Mouse (Mus musculus) monocyte, adult 2 months (primary cell): ENCODE measurements around the gene Pole3.
A peak's percentile ranks its signal among the peaks of the same experiment; 100 is the strongest.

Source experiments
- DNase-seq, 2 experiments: peaks; one replicate each; pipeline ENCODE4 v3.0.0; 2022; ENCODE audit warnings: low spot score in 2 of 2, low read depth in 1 of 2

Gene Pole3

DNA sequence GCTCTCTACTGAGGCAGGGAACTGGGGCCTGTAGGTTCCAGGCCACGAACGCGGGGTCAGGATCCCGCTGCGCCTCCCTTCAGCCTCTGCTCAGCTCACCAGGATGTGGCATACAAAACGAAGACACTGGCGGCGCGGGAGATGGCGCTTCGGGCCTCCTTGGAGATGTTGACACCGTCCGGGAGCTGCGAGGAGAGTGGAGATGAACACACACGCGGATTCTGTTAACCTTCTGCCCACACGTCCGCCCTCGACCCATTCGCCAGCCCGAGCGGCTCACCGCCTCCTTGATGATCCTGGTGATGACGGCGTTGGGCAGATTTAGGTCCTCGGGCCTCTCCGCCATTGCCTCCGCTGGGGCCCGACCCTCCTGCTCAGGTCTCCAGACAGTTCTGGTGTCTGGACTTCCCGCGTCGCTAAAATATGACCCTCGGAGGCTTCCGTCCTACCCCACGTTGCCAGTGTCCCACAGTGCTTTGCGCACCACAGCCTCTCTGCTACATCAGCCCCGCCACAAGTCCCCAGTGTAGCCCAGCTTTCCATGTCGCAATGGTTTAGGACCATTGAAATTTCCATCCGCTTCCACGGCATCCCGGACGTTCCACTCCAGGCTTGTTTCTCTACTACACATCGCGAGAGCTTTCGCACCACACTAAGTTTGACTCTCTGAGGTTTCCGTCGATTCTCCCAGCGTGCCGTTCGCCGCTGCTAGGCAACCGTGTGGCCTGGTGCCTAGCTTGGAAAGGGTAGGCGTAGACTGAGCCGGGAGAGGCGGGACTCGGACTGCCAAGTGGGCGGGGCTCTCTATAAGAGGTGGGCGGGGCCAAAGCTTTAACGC lies at the start of gene Pole3, which contains the start of gene 4933430I17Rik:
Gene Pole3 (minus strand): TSS at position 418 of the 838 bp plus-strand sequence.
Gene 4933430I17Rik (plus strand): TSS at position 719 of the 838 bp plus-strand sequence.
- DNase-seq: peak; percentile 93 to 94

DNA sequence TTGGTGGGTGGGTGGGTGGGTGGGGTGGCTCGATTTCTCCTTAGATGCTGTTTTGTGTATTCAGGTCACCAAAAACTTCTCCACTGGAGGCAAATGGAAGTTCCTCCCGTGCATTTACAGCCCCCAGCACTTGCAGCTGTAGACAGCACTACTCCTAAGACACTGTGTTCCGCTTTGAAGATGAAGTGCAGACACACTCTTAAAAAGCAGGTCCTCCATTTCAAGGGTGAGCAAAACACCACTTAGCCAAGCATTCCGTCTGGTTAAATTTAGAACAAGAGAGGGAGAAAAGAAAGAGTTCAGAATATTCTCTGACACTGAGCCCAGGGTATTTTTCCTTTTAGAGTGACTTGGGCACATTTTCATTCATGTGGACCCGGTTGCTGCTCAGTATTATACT lies 45.2 kb upstream of the Pole3 start:
- DNase-seq: no peak

DNA sequence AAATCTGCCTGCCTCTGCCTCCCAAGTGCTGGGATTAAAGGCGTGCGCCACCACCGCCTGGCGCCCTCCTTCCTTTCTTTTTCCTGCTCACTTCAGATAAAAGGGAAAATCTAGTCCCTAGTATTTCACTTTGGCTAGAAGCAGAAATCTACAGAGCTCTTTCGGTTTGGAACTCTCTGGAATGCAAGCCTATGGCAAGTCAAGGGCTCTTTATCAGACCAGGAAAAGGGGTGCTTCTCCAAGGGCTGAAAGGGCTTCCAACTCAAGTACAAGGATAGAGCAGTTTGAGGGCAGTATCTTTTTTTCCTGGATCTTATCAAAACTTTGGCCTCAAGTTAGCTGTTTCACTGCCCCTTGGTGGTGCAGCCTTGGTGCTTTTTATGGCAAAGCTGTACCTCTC lies 44.7 kb upstream of the Pole3 start:
- no peak for DNase-seq

DNA sequence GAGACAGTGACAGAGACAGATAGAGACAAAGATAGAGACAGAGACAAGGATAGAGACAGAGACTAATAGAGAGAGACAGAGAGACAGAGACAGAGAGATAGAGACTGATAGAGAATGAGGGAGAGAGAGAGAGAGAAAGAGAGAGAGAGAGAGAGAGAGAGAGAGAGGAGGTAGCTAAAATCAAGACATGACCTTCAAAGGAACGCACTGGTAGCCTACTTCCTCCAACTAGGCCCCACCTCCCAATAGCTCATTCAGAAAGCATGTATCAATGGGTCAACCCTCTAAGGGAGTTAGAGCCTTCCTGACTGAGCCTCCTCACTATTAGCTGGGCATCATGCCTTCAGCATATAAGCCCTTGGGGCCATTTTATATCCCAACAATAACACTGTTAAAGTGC lies 43.5 kb upstream of the Pole3 start:
- DNase-seq: no peak

DNA sequence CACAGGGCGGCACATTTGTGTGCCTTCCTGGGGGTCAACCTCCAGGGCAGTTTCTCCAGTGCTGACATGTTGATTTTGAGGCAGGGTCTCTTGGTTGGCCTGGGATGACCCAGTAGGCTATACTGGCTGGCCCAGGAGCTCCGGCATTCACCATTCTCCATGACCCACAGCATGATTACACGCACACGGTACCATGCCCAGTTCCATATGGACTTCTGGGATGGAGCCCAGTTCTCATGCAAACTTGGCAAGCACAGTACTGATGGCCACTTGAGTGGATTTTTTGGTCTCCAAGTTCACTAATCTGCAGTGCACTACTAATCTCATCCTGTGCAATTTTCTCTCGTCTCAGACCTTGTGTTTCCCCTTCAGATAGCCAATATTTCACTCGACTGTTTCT lies 42.8 kb upstream of the Pole3 start:
- DNase-seq: no peak

DNA sequence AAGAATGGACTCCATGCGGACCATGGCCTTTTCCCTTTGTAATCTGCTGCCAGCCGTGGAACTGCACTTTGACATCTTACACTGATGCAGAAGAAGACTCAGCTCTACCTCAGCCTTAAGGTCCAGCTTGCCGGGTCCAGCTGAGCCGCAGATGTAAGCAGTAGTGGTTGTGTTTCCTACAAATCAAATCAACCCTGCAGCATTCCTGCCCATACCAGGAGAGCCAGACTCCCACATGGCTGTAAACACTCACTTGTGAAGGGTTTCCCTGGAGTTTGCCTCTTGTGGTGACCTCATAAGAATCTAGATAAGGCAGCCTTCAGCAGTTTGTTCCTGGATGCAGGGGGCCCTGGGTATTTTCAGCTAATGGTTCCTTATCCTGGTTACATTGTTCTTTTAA lies 41.7 kb upstream of the Pole3 start:
- DNase-seq: no peak

DNA sequence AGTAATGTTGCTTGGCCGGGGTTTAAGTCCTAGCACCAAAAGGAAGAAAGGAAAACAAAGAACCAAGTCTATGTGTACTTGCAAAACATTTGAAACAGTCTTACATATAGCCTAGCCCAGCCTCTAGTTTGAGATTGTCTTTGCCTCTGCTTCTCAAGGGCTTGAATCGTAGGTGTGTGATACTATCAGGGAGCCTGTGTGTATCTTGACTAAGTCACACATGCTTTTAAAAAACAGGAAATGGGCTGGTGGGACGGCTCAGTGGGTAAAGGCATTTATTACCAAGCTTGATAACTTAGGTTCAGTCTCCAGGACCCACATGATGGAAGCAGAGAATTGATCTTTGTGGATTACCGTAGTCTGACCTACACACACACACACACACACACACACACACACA lies 37.1 kb upstream of the Pole3 start:
- DNase-seq: no peak

DNA sequence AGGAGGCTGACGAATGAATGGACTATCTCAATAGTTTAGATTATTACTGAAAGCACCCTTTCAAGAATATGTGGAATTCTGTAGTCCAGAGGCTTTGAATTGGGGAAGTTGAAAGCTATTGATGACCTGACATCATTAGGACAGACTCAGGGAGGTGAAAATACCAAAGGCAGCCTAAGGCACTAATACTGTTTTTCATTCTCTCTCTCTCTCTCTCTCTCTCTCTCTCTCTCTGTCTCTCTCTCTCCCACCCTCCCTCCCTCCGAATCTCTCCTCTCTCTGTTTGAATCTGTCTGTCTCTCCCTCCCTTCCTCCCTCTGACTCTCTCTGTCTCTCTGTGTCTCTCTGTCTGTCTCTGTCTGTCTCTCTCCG lies 36.7 kb upstream of the Pole3 start:
- DNase-seq: no peak

DNA sequence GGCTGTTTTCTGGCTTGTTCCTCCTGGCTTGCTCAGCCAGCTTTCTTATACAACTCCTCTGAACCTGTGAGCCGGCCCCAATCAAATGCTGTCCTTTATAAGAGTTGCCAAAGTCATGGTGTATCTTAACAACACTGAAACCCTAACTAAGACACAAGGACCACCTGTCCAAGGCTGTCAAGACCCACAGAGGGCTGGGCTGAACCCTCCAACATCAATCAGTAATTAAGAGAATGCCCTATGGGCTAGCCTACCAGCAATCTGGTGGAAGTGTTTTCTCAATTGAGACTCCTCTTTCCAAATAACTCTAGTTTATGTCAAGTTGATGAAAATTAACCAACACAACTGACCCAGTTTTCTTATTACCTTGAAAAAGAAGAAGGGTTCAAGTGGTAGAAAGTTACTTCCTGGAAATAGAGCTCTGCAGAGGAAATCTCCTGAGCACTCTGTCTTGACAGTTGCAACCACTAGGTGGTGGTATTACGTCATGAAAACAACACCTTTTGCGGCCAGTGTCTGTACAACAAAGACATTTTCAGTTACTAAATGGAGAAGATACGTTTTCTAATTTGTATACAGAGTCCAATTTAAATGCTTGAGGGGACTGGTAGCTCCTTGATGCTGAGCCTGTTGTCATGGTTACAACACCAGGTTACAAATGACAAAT lies 36.2 kb upstream of the Pole3 start:
- peak; percentile 32 to 56 for DNase-seq

DNA sequence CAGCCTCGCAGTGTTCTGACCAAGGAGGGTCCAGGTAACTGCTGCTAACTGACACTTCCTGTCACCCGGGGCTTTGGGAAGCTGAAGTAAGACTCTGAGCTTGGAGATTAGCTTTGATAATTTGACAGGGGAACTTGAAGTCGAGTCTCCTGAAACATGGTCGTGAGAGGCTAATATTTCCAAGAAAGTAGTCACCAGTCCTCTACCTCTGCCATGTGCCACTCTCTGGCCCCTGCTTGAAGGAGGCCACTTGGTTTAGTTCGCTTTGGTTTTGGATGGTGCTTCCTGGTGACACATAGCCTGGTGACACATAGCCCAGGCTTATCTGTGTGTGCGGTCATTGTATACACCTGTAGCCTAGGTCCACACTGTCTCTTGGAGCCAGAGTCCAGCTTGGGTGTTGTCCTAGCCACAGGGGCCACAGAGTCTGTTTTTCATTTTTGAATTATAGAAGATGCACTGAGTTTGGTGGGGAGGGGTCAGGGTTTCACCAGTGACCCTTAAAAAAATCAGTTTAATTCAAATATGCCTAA lies 35.0 kb upstream of the Pole3 start, which contains the start of gene Rgs3:
Gene Rgs3 (plus strand): TSS at position 51 of the 533 bp plus-strand sequence.
- no peak for DNase-seq

DNA sequence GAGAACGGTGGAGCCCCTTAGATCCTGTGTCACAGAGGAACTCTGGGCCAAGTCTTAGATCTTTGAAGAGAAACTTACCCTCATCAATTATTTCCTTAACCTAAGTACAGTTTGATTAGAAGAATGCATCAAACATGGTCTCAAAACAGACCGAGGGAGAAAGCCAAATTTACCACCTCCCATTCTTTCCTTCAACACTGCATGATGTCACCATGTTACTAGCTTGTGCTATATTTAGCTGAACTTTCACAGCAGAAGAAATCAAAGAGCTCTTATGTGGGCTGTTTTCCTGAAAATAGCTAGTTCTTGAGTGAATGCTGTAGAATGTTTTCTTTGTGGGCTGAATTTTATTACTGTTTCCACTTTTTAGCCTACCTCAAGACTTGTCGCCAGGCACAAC lies 32.6 kb upstream of the Pole3 start:
- no peak for DNase-seq

DNA sequence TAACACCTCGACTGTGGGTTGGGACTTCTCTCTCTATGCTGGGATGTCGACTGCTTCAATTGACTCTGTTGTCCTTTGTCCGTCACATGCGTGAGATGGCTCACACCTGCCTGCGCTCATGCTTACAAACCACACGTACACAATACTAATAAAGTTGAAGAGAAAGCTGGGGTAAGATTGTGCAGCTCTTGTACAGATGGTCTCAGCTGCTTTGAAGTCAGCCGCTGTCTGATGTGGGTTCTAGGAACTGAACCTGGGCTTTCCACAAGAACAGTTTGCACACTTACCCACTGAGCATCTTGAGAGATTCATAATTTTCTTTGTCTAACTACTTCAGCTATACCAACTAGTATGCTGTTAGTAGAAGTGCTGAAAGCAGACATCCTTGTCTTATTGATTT lies 27.1 kb upstream of the Pole3 start:
- no peak for DNase-seq

DNA sequence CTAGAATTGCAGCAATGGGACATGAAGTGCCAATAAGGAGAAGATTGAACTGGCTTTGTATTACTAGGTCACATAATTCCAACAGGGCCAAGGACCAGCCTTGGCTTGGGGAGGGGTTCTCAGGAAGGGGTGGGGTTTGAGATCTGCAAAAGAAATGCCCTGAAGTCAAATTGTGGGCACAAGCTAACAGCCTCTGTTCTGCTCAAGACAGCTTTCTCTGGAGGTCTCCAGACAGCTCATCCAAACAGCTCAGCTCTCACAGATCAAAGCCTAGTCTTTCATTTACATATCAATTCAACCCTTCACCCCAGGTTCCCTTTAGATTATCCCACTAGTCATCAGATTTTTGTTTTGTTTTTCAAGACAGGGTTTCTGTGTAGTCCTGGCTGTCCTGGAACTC lies 19.9 kb upstream of the Pole3 start:
- DNase-seq: no peak

DNA sequence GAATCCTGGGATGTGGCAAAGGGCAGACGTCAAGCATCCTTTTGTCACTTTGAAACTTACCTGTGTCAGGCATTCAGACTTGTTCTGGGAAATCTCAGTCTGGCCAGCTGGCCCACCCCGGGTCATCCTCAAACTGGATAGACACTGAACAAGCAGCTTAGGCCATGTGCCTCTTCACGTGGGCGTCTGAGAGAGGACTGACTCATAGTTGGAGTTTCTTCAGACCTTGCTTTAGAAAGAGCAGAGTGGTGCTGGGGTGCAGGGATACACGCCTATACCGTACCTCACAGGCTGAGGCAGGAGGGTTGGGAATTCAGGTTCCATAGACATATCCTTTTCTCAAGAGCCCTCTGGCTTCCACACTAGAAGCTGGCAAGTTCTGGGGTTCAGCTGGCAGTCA lies 18.9 kb upstream of the Pole3 start:
- DNase-seq: no peak

DNA sequence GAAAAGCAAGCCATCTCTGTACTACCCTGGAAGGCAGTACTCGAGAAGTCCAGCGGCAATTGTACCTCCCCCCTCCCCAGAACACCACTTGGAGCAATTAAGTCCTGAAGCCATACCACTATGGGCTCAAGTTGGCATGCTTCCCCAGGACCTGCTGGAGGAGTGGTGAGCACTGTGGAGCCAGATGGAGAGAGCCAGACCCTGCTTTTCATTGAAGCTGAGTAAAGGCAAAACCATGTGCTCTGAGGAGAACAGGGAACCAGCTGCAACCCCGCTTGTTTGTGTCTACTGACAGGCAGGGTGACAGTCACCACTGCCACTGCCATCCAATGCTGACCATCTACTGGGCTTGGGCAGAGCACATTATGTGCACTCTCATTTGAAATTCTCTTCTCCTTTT lies 16.9 kb upstream of the Pole3 start:
- no peak for DNase-seq

DNA sequence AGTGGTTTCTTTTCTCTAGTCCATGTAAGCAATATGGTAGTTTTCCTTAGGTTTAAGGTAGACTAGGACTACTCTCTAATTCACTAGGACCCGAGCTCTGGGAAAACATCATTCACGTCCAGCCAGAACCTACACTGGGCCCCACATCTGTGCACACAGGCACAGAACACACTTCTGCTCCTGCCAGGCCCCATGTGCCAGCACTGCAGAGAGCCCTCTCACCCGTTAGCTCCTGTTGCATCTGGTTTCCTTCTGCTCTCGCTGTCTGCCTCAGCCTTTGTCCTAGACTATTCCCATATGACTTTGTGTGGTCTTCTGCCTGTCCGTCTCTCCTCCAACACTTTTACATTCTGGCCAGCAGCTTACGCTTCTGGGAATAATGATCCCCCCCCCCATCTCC lies 8.9 kb upstream of the Pole3 start:
- DNase-seq: no peak

DNA sequence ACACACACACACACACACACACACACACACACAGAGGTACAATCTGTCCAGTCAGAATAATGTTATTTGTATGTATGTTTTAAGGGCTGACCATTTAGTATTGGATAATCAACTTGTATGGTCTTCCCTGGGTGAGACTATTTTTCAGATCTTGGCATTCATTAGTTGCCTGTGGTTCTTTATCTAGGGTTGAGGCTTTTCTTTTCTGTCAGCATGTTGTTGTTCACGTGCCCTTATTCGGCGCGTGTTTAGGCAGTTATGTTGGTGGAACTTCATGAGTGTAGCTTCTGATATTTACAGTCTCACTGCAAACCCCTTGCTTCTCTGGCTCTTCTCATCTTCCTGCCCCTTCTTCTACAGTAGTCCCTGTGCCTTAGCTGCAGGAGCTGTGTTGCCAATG lies 2.8 kb upstream of the Pole3 start:
- DNase-seq: no peak

DNA sequence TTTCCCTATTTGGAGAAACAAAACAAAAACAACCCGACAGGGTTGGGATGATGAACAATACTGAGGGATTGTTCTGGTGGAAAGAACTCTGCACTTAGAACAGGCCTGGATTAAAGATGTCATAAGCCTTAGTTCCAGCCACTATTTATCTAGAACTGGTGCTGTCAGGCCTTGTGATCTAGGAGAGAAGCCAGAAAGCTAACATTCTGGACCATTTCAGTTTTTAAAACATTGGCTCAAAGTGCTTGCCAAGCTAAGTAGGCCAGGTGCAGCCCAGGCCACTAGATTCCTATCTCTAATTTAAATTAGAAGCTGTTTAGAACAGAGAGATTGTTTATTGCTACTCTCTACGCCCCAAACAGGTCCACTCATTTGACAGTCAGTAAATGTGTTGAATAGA lies 1.4 kb upstream of the Pole3 start:
- DNase-seq: no peak

DNA sequence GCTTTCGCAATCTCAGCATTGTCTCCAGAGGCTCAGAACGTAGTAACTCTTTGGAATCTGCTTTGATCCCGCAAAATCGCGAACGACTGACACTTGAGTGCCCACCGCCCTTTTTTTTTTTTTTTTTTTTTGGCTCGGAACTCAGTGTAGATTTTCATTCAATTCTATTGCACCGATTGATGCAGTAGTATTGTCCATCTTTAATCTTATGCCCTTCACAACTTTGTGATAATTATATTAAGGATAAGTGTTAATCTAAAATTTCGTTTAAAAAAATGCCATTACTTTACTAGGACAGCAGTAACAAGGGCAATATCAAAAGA lies 582 bp upstream of the Pole3 start:
- no peak for DNase-seq

DNA sequence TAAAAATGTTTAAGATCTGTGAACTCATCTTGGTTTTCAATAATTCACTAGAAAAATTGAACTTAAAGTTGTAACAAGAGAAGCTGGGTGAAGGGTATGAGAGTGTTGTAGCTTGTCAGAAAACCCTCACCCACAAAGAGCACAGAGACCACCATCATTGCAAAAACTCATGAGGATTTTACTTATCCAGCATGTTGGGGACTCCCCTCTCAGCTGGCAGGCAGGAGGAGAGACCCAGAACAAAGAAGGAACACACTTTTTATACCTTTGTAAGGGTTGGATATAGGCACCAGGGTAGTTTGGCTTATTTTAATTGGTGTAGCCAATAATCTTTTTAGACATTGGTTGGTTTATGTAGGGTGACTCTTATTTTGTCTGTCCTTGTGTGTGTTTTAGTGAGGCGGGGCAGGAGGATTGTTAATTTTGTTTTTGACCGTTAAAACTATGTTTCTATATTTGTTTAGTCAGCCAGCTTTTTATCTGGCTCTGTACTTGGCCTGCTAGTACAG lies 3.9 kb downstream of the Pole3 start:
- no peak for DNase-seq

DNA sequence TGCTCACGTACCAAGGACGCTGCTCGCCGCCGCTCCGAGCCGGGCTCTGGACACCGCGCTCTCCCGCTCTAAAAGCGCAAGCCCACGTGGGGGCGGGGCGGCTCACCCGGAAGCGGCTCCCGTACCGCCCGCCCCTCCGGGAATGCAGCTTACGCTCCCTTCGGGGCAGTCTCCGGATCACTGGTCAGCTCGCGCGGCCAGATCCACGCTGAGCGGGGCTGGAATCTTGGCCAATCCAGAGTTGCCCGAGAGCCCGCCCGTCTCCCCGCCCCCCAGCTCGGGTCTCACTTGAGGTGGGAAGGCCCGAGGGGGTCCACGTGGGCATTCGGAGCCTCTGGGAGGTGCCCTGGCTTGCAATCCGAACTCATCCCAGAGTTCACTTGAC lies 5.0 kb downstream of the Pole3 start, which contains the start of gene Alad:
Gene Alad (minus strand): TSS at position 70 of the 385 bp plus-strand sequence.
- DNase-seq: peak; percentile 9 to 38

DNA sequence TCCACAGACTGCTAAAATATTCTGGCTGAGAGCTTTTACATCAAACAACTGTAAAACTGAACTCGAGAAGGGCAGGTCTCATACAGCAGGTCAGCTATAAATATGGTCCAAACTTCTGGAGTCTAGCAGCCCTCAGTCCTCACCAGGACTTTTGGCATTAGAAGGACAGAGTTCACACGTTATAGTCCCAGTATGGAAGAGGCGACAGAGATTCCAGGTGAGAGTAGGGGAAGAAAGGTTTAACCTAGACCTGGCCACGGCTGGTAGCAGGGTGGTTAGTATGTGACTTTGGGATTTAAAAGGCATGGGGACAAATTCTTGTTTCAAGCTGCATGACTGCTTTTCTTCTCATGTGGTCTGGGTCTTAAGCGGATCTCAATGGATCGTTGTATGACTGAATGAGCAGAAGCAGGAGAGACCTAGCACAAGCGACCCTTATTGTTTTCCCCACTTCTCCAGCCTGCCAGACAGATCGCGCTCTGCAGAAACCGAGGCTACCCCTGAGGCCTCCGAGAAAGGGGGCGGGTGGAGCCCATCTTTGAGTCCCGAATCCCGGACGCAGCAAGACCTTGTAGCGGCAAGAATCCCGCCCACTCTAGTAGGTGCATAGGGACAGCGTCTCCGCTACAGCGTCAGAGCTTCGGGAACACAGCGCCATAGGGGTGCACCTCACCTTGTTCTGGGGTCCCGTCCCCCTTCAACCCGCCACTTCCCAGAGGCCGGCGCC lies 5.6 kb downstream of the Pole3 start:
- peak in 1 of 2 experiments; percentile 5 for DNase-seq
